Mouse (Mus musculus) kidney, embryonic 14.5 days (tissue): ENCODE measurements around the gene Pus7l. TPM values are rescaled to one million over a fixed set of nuclear protein-coding genes. Genes with fewer than 3 reads are reported as not detected.

Experiments used
- ATAC-seq: fragments of 200-750 bp; cut with Nextera tagmentation; 2 replicates; pipeline ENCODE4 v1.8.0; 2017; ENCODE audit warnings: moderate number of reproducible peaks, mild to moderate bottlenecking, moderate TSS enrichment, moderate library complexity; ENCODE audit not compliant: low FRiP score, low TSS enrichment
- H3K27ac ChIP-seq: fragments of 300-500 bp; sonication (generic); 2 replicates; pipeline ENCODE4 v1.5.1; 2014; ENCODE audit warnings: low read depth, mild to moderate bottlenecking, low read length, moderate library complexity, mixed read lengths
- H3K27me3 ChIP-seq: fragments of 300-500 bp; sonication (generic); 2 replicates; pipeline ENCODE4 v1.6.1; 2014; ENCODE audit warnings: mild to moderate bottlenecking, low read length; ENCODE audit not compliant: control insufficient read depth, insufficient read depth
- H3K36me3 ChIP-seq: fragments of 300-500 bp; sonication (generic); 2 replicates; pipeline ENCODE4 v1.6.1; 2014; ENCODE audit warnings: low read length, mixed read lengths; ENCODE audit not compliant: control insufficient read depth, insufficient read depth
- H3K4me1 ChIP-seq: fragments of 300-500 bp; sonication (generic); 2 replicates; pipeline ENCODE4 v1.6.1; 2014; ENCODE audit warnings: low read length, mixed read lengths; ENCODE audit not compliant: control insufficient read depth, insufficient read depth
- H3K4me2 ChIP-seq: fragments of 300-500 bp; sonication (generic); replicated peaks from 2 replicates; pipeline ENCODE4 v1.6.1; 2014; ENCODE audit warnings: low read depth, mild to moderate bottlenecking, low read length
- H3K4me3 ChIP-seq: fragments of 300-500 bp; sonication (generic); 2 replicates; pipeline ENCODE4 v1.5.1; 2014; ENCODE audit warnings: mild to moderate bottlenecking, low read length
- H3K9ac ChIP-seq: fragments of 300-500 bp; sonication (generic); 2 replicates; pipeline ENCODE4 v1.6.1; 2014; ENCODE audit warnings: low read depth, mild to moderate bottlenecking, low read length, moderate library complexity
- H3K9me3 ChIP-seq: fragments of 300-500 bp; sonication (generic); 2 replicates; pipeline ENCODE4 v1.6.1; 2016; ENCODE audit warnings: low read length; ENCODE audit not compliant: control insufficient read depth
- WGBS: fragments of 180-500 bp; shearing (Covaris S2); extraction: QIAGEN DNeasy Blood & Tissue Kit; methylation state at CpG from one replicate; pipeline ENCODE4 v1.1.7; 2014; 5-methylcytosine and 5-hydroxymethylcytosine counted together
- polyA plus RNA-seq: library from polyadenylated mRNA; unstranded; fragments of >200 nt; fragmentation: Nextera tagmentation; extraction: Ambion mirVana; gene quantifications from 2 replicates; pipeline ENCODE4 v1.2.1, GENCODE M21; 2014

Pus7l gene
- 9.2 and 11.4 TPM in 2 replicates for polyA plus RNA-seq

GRCm38 (mm10) chr15:94543409-94544051, at the start of gene Pus7l, which contains the start of gene Irak4:
Pus7l (minus strand) TSS chr15:94543547.
Irak4 (plus strand) TSS chr15:94543643.
- no peaks in the 10 kb centered on the region for H3K36me3 ChIP-seq
- H3K9ac ChIP-seq = peak within 1 kb of the TSS; percentile 76
- no peaks in the 10 kb centered on the region for H3K9me3 ChIP-seq
- peak within 1 kb of the TSS; percentile 72 for H3K4me2 ChIP-seq
- no peaks in the 10 kb centered on the region for H3K27me3 ChIP-seq
- under 1% methylated on average over 45 of the region's 45 CpGs for WGBS
- peak within 1 kb of the TSS; percentile 74 for H3K4me3 ChIP-seq
- 0 out of 2 replicates have a peak, but pooled peaks cover 2% of the 10 kb centered on the region for H3K4me1 ChIP-seq
- peak; percentile 99 for ATAC-seq
- H3K27ac ChIP-seq = peak within 1 kb of the TSS; percentile 85

- Histone ChIP-seq H3K9ac (no peak overlapping the region), H3K27ac (no peak overlapping the region), H3K9me3 (no peaks in the 10 kb centered on the region), H3K4me3 (no peak overlapping the region), H3K36me3 (peaks cover under 1% of the 10 kb centered on the region; the same call in 1 of the 2 replicates), H3K27me3 (no peaks in the 10 kb centered on the region), H3K4me2 (no peak overlapping the region), H3K4me1 (peaks cover 2% of the 10 kb centered on the region; the same call in 1 of the 2 replicates)
- ATAC-seq = no peak
- WGBS = 28% methylated on average over 4 of the region's 4 CpGs
Measured at GRCm38 (mm10) chr15:94591356-94591755, 48.0 kb upstream of the Pus7l start.

- Histone ChIP-seq H3K36me3 (peaks cover 13% of the 10 kb centered on the region; the same call in 1 of the 2 replicates), H3K4me1 (peaks cover 2% of the 10 kb centered on the region; the same call in 1 of the 2 replicates), H3K9ac (no peak overlapping the region), H3K4me2 (peak overlapping the region; percentile 41; the same call in 1 of the 2 replicates), H3K27me3 (no peaks in the 10 kb centered on the region), H3K9me3 (no peaks in the 10 kb centered on the region), H3K27ac (no peak overlapping the region), H3K4me3 (peak overlapping the region; percentile 94)
- ATAC-seq = no peak; the same call in 1 of the 2 replicates
- WGBS = 16% methylated on average over 8 of the region's 8 CpGs
Measured at GRCm38 (mm10) chr15:94590083-94590482, 46.7 kb upstream of the Pus7l start.

- under 1% methylated on average over 56 of the region's 70 CpGs for WGBS
- H3K4me1 ChIP-seq = peaks cover 2% of the 10 kb centered on the region; the same call in 1 of the 2 replicates
- H3K4me3 ChIP-seq = peak within 1 kb of the TSS; percentile 94
- H3K36me3 ChIP-seq = peaks cover 19% of the 10 kb centered on the region; the same call in 1 of the 2 replicates
- peak within 1 kb of the TSS; percentile 67 for H3K4me2 ChIP-seq
- H3K9ac ChIP-seq = peak within 1 kb of the TSS; percentile 96
- H3K9me3 ChIP-seq = no peaks in the 10 kb centered on the region
- no peak within 1 kb of the TSS for H3K27ac ChIP-seq
- no peaks in the 10 kb centered on the region for H3K27me3 ChIP-seq
- ATAC-seq = peak; percentile 99
Measured at GRCm38 (mm10) chr15:94589219-94590075, 46.1 kb upstream of the Pus7l start, which contains the start of gene Twf1. Twf1 (minus strand) TSS chr15:94589889.

GRCm38 (mm10) chr15:94587826-94588715, 44.7 kb upstream of the Pus7l start:
- Histone ChIP-seq H3K9ac (0 out of 2 replicates have a peak overlapping the region, but pooled peaks have one; percentile 96), H3K27ac (no peak overlapping the region), H3K4me3 (peak overlapping the region; percentile 94; the same call in 1 of the 2 replicates), H3K4me1 (peaks cover 2% of the 10 kb centered on the region; the same call in 1 of the 2 replicates), H3K36me3 (peaks cover 32% of the 10 kb centered on the region), H3K4me2 (peak overlapping the region; percentile 67), H3K27me3 (no peaks in the 10 kb centered on the region), H3K9me3 (no peaks in the 10 kb centered on the region)
- WGBS = 78% methylated on average over 9 of the region's 9 CpGs
- ATAC-seq = no peak

- no peak for ATAC-seq
- Histone ChIP-seq H3K27me3 (no peaks in the 10 kb centered on the region), H3K36me3 (peaks cover 62% of the 10 kb centered on the region), H3K9ac (no peak overlapping the region), H3K4me1 (no peaks in the 10 kb centered on the region; the same call in 1 of the 2 replicates), H3K4me2 (no peak overlapping the region), H3K9me3 (no peaks in the 10 kb centered on the region), H3K27ac (no peak overlapping the region), H3K4me3 (no peak overlapping the region)
- WGBS = 89% methylated on average over 4 of the region's 4 CpGs
Measured at GRCm38 (mm10) chr15:94584738-94585137, 41.4 kb upstream of the Pus7l start.

- Histone ChIP-seq H3K9me3 (no peaks in the 10 kb centered on the region), H3K4me1 (no peaks in the 10 kb centered on the region), H3K4me3 (no peak overlapping the region), H3K36me3 (peaks cover 71% of the 10 kb centered on the region), H3K27me3 (no peaks in the 10 kb centered on the region), H3K4me2 (no peak overlapping the region), H3K27ac (no peak overlapping the region), H3K9ac (no peak overlapping the region)
- ATAC-seq = no peak
- 87% methylated on average over 10 of the region's 10 CpGs for WGBS
Measured at GRCm38 (mm10) chr15:94583153-94583552, 39.8 kb upstream of the Pus7l start.

- Histone ChIP-seq H3K4me1 (no peaks in the 10 kb centered on the region), H3K36me3 (peaks cover 73% of the 10 kb centered on the region), H3K4me3 (no peak overlapping the region), H3K27ac (no peak overlapping the region), H3K9me3 (no peaks in the 10 kb centered on the region), H3K9ac (no peak overlapping the region), H3K4me2 (no peak overlapping the region), H3K27me3 (no peaks in the 10 kb centered on the region)
- peak; percentile 64; the same call in 1 of the 2 replicates for ATAC-seq
- WGBS = 30% methylated on average over 7 of the region's 7 CpGs
Measured at GRCm38 (mm10) chr15:94582000-94582593, 38.8 kb upstream of the Pus7l start.
